In the genomic region with DNA sequence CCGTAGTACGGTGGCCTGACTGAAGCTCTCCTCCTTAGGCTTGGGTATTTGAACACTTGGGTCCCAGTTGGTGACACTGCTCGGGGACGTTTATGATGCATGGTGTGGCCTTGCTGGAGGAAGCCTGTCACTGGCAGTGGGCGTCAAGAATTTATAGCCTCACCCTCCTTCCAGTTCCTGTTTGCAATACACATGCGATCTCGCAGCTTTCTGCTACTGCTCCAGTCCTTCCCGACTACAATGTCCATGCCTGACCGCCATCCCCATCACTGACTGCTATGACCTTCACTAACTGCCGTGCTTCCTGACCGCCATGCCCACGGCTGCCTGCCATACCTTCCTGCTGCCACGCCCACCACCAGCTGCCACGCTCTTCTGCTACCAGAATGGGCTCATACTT, we compare ENCODE assay signal across 17 mouse cellular contexts. TPM values are rescaled to one million over a fixed set of nuclear protein-coding genes. Genes with fewer than 3 reads are reported as not detected.
A peak's percentile ranks its signal among the peaks of the same experiment; 100 is the strongest.
DNase-seq lines count a peak whose midpoint lies in the region; ATAC-seq lines count a peak whose summit lies in the region.
"Had no signal": no experiment of that assay in that cellular context is flagged by ENCODE, and none has a peak within 500 bp of the region (broad histone marks: within the 10 kb centered on the region; RNA-seq: fewer than 3 reads in every experiment).

No protein-coding gene starts in this region.

- H3K4me1 ChIP-seq in liver, embryonic 12.5 days = peaks cover 17% of the 10 kb centered on the region
- no peaks in the 10 kb centered on the region for H3K4me1 ChIP-seq in midbrain, embryonic 16.5 days (ENCODE audit: control insufficient read depth, insufficient read depth, low read length)
- H3K4me1 ChIP-seq: embryonic facial prominence, embryonic 12.5 days; neural tube, embryonic 12.5 days; stomach, embryonic 15.5 days had no signal

- no peaks in the 10 kb centered on the region for H3K36me3 ChIP-seq in liver, embryonic 12.5 days
- no peaks in the 10 kb centered on the region for H3K36me3 ChIP-seq in midbrain, embryonic 16.5 days (ENCODE audit: control insufficient read depth, insufficient read depth, low read length)
- H3K36me3 ChIP-seq: embryonic facial prominence, embryonic 12.5 days; forebrain, embryonic 15.5 days; neural tube, embryonic 12.5 days; stomach, embryonic 15.5 days had no signal

- intact Hi-C loops in heart, postnatal 36 days (cut with DNase I) = no loop called here

- H3K27me3 ChIP-seq in liver, embryonic 12.5 days (replicated peaks) = no peaks in the 10 kb centered on the region
- H3K27me3 ChIP-seq in midbrain, embryonic 16.5 days (ENCODE audit: control insufficient read depth, insufficient read depth, low read depth, low read length) = no peaks in the 10 kb centered on the region; the same call in 1 of the 2 replicates
- H3K27me3 ChIP-seq: embryonic facial prominence, embryonic 12.5 days; forebrain, embryonic 15.5 days; neural tube, embryonic 12.5 days; stomach, embryonic 15.5 days had no signal

- H3K4me2 ChIP-seq in liver, embryonic 12.5 days = peak overlapping the region; percentile 39
- H3K4me2 ChIP-seq in midbrain, embryonic 16.5 days (ENCODE audit: low read length) = no peak overlapping the region
- H3K4me2 ChIP-seq: embryonic facial prominence, embryonic 12.5 days; forebrain, embryonic 15.5 days; neural tube, embryonic 12.5 days; stomach, embryonic 15.5 days had no signal

- no peak overlapping the region for H3K9ac ChIP-seq in liver, embryonic 12.5 days
- H3K9ac ChIP-seq in midbrain, embryonic 16.5 days (ENCODE audit: low read depth, low read length) = no peak overlapping the region
- H3K9ac ChIP-seq: embryonic facial prominence, embryonic 12.5 days; forebrain, embryonic 15.5 days; neural tube, embryonic 12.5 days; stomach, embryonic 15.5 days had no signal

- no peak overlapping the region for H3K4me3 ChIP-seq in liver, embryonic 12.5 days
- no peak overlapping the region for H3K4me3 ChIP-seq in midbrain, embryonic 16.5 days (ENCODE audit: low read depth, low read length)
- H3K4me3 ChIP-seq: embryonic facial prominence, embryonic 12.5 days; forebrain, embryonic 15.5 days; neural tube, embryonic 12.5 days; stomach, embryonic 15.5 days had no signal

- peak; percentile 47 for ATAC-seq in liver, embryonic 12.5 days
- no peak for ATAC-seq in midbrain, embryonic 16.5 days
- ATAC-seq: forebrain, embryonic 15.5 days had no signal

- peak; percentile 87 for DNase-seq in heart, adult 11 months
- DNase-seq in heart, postnatal 36 days = no peak
- DNase-seq in 416B (ENCODE audit: low read depth) = peak; percentile 81
- peak; percentile 28 to 48 for DNase-seq in natural killer cell, adult 2 months (ENCODE audit: low spot score in 2 of 2)
- no peak for DNase-seq in urinary bladder, postnatal 36 days (ENCODE audit: low spot score in 2 of 2)
- no peak for DNase-seq in gastrocnemius, adult 8-10 months (ENCODE audit: low spot score in 2 of 2)
- DNase-seq: adrenal gland, postnatal 36 days; cerebellum, adult 18-20 months; kidney, adult 11 months; layer of hippocampus, postnatal 36 days; right cerebral cortex, adult 18-20 months had no signal

- no peaks in the 10 kb centered on the region for H3K9me3 ChIP-seq in liver, embryonic 12.5 days (replicated peaks)
- H3K9me3 ChIP-seq in midbrain, embryonic 16.5 days (replicated peaks; ENCODE audit: control insufficient read depth, low read length, poor library complexity, severe bottlenecking) = no peaks in the 10 kb centered on the region
- H3K9me3 ChIP-seq: embryonic facial prominence, embryonic 12.5 days; forebrain, embryonic 15.5 days; neural tube, embryonic 12.5 days; stomach, embryonic 15.5 days had no signal

- 45% methylated on average over 14 of the region's 14 CpGs for WGBS in liver, embryonic 12.5 days (ENCODE audit: insufficient replicate concordance)
- 97% methylated on average over 14 of the region's 14 CpGs for WGBS in midbrain, embryonic 16.5 days

- peak overlapping the region; percentile 69 for H3K27ac ChIP-seq in liver, embryonic 12.5 days
- no peak overlapping the region for H3K27ac ChIP-seq in midbrain, embryonic 16.5 days (ENCODE audit: low read length)
- H3K27ac ChIP-seq: embryonic facial prominence, embryonic 12.5 days; forebrain, embryonic 15.5 days; neural tube, embryonic 12.5 days; stomach, embryonic 15.5 days had no signal

RNA-seq across cellular contexts. Expression of gene Slc38a1, which starts 12.8 kb away (rescaled TPM):
- total RNA-seq in heart, postnatal 36 days (2021) = 10 to 100 TPM; 11.2 to 20.3 TPM
- 41.1 and 43.1 TPM in 2 replicates for polyA plus RNA-seq in liver, embryonic 12.5 days (2016; fragmentation: Nextera tagmentation; extraction: Ambion mirVana)
- polyA plus RNA-seq in midbrain, embryonic 16.5 days (2015; fragmentation: Nextera tagmentation; extraction: Ambion mirVana) = 120 and 142 TPM in 2 replicates
- total RNA-seq in gastrocnemius, adult 8-10 months (2022) = 1 to 10 TPM in 2 of 4 experiments, under 1 TPM in 2; 0.45 to 2.5 (median 1.0) TPM

RNA-seq across cellular contexts. Expression of gene Slc38a2, which starts 44.0 kb away (rescaled TPM):
- 100 to 1,000 TPM; 173 to 251 TPM for total RNA-seq in heart, postnatal 36 days (2021)
- polyA plus RNA-seq in liver, embryonic 12.5 days (2016; fragmentation: Nextera tagmentation; extraction: Ambion mirVana) = 57.6 and 62.7 TPM in 2 replicates
- 111 and 127 TPM in 2 replicates for polyA plus RNA-seq in midbrain, embryonic 16.5 days (2015; fragmentation: Nextera tagmentation; extraction: Ambion mirVana)
- 100 to 1,000 TPM in 1 of 4 experiments, 10 to 100 TPM in 3; 60.8 to 209 (median 73.5) TPM for total RNA-seq in gastrocnemius, adult 8-10 months (2022)

Comparison
In these comparisons a context has a peak if more than half of its experiments do, and no peak if none do; other contexts are left out.
1. DNase-seq: peak in heart, adult 11 months (single experiment), 416B (single experiment) and natural killer cell, adult 2 months (2 of 2); none in heart, postnatal 36 days (0 of 2), urinary bladder, postnatal 36 days (0 of 2) and gastrocnemius, adult 8-10 months (0 of 2).